Mouse (Mus musculus) adrenal gland, postnatal 4 days (tissue): Measurements from ENCODE around the gene Ank2. TPM values are rescaled to one million over a fixed set of nuclear protein-coding genes. Genes with fewer than 3 reads are reported as not detected.
"Not testable (repeated sequence)": the region's sequence is repeated elsewhere in the genome, so short reads cannot be mapped to it uniquely, and the experiment has no call there.

Experiments used
- DNase-seq, 2 experiments: peaks; one replicate each; pipeline ENCODE4 v3.0.0; 2021 to 2022; ENCODE audit warnings: low spot score in 2 of 2, mixed read lengths in 2 of 2
- total RNA-seq, 2 experiments: library from RNA; stranded (reverse); gene quantifications; 2 replicates each; pipeline ENCODE4 v1.2.3; 2021

Ank2 gene
- total RNA-seq, 2 experiments from 2014 or later: 91.4 to 93.0 TPM

DNA sequence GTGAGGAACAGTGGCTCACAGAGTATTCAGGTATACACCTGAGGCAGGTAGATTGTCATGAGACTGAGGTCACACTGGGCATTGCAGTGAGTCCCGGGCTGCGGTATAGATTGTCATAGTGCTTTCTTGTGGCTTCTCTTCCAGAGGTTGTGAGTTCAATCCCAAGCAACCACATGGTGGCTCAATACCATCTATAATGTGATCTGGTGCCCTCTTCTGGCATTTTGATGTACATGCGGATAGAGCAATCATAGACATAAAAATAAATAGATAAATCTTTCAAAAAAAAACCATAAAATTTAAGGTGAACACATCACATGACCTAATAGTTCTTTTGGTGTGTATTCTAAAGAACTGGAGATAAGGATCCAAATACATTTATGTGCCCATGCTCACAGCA lies 70.6 kb downstream of the Ank2 start:
- DNase-seq: no peak

DNA sequence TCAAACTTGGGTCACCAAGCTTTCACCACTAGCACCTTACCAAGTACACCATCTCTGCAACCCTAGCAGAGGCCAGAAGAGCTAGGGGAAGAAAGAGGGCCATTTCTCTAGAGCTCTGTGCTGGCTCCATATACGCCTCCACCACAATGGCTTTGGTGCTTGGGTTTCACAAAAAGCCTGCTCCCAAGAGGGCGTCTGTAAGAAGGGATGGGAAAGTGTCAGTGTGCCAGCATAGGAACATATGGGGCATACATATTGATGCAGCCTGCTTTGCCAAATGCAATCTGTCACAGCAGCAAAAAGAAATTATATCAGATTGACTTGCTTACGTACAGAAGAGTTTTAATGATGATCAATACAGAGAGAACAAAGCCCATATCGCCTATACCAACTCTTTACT lies 82.2 kb downstream of the Ank2 start:
- DNase-seq: no peak

DNA sequence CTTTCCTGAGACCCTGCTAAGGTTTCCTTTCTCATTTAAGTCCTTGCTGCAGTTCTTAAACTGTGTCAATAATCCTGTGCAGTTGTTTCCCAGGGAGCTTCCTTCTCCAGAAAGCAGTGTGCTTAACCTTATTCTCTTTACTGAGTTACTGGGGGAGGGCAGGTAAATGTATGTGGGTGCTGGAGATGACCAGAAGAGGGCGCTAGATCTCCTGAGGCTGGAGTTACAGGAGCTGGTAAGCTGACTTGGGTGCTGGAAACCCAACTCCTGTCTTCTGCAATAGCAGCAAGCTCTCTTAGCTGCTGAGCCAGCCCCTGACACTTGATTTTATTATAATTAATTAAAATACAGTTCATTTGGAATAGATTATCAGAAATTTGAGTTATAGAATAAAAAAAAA lies 84.7 kb downstream of the Ank2 start:
- DNase-seq: no peak

DNA sequence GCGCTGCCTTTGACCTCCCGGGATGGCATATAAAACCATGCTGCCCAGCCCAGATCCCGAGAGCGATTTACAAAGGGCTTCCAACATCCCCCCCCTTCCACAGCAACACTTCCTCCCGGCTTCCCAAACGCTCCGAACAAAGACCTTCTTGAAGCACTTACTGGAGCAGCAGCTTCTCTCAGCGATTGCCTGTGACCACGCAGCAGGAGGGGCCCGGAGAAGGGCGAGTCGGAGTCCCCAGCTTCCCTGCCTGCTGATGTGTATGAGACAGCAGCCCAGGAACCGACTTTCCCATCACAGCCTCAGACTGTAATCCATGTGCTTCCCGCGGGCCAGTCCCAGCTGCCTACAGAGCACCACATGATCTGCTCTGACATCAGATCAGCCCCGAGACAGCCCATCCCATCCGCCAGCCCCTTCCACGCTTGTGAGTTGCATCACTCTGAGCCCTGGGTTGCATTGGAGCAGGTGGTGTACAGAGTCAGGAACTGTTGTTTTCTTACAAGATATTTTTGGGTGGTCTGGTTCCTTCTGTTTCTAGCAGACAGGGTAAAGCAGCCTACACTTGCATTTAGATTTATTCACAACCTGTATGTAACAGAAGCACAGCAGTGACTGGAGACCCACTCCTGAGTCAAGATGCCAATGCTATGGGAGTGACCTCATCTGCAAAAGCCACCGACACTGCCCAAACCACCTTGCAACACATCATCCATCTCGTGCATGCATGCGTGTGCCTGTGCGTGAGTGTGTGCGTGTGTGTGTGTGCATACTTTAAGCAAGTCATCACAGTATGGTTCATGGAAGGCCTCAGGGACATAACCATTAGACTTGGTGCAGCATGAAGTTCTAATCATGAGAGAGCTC lies 90.2 kb downstream of the Ank2 start:
- peak; percentile 6 to 15 for DNase-seq

DNA sequence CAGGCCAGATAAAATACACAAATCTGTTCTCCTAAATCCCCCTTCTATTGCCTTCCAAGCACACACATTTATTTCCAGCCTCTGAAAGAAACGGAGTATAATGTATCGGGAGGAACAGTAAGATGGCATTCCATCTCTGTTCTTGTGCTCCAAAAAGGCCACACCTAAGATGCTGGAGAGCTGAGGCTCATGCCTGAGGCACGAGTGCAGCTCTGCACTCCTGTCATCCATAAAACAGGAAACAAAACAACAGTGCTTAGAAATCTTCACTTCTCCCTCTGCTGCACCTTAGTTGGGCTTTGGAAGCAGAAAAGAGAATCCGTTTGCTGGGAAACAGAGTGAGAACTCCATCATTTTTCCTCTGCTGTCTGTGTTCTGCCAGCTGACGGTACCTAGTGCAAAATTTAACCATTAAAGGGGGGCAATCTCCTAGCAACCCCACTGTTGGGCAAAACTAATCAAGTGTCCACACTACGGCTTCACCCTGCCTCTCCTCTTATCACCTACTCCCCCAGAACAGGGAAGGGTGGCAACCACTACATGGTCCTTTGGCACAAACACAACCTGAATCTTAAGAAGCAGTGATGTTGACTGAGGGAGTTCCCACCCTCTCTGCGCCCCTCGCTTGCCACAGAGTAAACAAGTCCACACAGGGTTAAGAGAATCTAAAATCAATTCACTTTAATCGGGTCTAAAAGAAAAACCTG lies 91.1 kb downstream of the Ank2 start:
- DNase-seq: no peak

DNA sequence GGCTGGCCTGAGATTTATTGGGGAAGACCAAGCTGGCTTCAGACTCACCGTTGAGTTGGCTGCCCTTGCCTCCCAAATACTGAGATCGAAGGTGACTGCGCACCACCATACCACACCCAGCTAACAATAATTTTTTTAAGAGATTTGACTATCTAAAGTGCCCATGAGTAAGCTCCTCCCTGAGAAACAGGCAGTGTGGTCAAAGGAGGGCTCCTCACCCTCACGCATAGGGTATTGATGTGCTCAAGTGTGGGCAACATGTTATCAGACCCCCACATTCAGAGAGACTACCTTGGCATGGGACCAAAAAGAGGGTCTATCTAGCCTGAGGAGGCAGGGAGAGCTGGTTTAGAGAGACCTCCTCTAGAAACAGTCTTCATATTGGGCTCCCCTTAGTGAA lies 92.3 kb downstream of the Ank2 start:
- no peak for DNase-seq

DNA sequence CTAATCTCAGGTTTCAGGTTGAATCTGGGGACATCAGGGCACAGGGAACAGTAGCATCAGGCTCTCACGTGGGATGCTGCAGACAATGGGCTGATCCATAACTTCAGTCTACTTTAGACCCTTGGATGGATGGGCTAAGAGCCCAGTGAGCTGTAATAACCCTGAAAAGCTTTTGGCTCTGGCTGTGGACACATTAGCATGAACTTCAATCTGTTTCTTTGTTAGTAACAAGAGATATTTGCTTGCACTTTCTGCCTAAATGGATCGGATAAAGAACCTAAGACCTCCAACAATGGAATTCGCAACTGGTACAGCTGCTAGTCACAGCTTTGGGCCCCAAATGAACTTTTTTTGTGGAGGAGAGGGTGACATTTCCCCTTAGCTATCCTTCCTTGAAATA lies 94.8 kb downstream of the Ank2 start:
- no peak for DNase-seq

DNA sequence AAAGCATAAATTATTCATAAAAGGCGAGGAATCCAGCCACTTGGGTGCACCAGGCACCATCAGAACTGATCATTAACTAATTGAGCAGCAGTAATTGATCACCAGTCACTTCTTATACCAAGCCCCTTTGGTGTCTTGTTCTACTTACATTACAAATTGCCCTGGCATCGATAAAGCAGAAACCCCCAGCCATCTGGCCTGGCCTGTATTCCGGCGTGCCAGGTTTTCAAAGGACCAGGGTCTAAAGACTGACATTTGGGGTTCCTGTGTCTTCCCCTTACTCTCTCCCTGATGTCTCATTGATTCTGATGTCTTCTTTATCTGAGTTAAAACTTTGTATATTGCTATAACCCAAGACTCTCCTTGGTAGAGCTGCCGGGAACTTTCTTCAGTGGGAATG lies 98.2 kb downstream of the Ank2 start:
- no peak for DNase-seq

DNA sequence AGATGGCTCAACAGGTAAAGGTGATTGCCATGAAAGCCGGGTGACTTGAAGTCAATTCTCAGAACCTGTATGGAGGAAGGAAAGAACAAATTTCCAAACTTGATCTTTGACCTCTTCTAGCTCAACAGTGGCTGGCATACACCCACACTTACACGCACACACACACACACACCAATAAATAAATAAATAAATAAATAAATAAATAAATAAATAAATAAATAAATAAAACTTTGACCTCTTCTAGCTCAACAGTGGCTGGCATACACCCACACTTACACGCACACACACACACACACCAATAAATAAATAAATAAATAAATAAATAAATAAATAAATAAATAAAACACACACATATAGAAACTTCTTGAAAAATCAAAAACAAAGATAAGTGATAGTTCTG lies 98.7 kb downstream of the Ank2 start:
- DNase-seq: not testable (repeated sequence)

DNA sequence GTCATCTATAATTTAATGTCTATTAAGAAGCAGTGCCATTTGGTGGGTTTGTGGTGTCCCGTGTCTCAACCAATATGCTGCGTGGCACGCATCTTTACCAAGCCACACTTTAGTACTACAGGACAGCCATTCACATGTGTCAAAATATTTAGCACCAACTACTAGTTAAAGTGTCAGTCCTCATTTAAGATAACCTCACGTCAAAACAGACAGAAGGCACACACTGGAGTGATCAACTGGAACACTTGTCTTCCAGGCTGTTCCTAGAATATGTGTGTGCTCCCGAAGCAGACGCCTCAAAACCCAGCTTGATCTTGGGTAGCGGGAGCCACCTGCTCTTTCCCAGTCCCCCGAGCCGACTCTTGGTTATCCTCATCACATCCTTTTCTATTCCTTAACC lies 101.4 kb downstream of the Ank2 start:
- no peak for DNase-seq

DNA sequence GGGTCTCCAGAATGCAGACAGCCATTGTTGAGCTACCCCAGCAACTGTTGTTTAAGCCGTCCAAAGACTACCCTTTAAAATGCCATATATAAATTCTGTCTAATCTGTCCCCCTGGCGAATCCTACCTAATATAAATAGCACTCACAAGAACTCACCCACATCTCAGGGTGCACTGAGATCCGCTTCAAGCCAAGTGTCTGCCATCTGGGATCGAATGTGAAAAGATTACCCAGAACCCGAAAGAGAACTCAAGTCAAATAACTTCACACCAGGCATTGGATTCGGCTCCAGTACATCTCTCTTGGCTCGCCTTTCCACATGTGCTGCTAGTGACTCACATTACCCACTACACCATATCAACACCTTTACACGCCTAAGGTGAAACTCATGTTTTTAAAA lies 103.9 kb downstream of the Ank2 start:
- no peak for DNase-seq

DNA sequence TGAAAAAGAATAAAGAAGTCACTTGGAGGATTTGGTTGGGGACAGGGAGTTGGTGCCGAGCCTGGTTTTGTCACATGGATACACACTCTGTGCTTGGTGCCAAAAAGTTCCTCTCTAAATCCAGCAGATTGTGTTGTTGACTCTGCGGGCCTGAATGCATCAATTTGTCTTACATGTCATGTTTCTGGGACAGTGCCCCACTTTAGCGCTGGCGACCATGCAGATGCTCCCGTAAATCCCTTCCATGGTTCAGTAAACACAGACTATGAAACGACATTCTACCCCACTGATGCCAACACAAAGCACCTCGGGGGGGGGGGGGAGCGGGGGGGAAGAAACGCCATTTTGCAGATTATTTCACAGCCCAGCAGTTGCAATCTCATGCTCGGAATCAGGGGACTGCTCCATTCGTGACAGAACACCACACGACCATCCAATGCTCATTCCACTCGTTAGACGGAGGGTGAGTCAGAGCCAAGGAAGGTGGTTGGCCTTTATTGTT lies 112.1 kb downstream of the Ank2 start:
- no peak for DNase-seq

DNA sequence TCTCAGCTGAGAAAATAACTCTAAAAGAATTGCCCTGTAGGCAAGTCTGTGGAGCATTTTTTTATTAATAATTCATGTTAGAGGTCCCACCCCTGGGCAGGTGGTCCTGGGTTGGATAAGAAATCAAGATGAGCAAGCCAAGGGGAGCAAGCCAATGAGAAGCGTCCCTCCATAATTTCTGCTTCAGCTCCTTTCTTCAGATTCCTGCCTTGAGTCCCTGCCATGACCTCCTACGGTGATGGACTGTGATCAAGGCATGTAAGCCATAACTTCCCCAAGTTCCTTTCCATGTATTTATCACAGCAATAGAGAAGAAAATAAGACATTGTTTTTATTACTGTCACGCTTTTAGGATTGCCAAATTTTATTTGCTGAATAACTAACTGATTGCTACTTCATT lies 115.9 kb downstream of the Ank2 start:
- no peak for DNase-seq

DNA sequence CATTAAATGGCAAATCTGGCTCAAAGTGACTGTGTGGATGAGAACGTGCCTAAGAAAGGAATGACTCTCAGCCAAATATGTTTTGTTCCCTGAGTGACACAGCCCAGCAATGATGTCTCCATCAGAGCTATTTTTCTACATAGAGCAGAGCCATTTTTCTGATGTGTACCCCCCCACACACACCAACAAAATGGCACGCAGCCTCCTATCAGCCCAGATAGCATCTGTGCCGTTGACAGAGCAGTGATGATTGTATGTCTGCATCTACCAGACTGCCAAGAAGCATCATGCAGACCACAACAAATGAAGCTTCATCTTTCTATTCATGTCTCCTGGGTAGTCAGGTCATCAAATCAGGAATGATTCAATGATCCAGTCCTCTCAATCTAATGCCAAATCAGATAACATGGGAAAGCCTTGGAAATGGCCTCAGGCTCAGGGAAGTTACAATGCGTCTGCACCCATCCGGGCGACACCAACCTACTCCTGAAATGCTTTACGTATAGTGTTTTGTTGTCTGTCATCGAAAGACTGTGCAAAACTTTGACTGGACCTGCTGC lies 122.2 kb downstream of the Ank2 start:
- no peak for DNase-seq

DNA sequence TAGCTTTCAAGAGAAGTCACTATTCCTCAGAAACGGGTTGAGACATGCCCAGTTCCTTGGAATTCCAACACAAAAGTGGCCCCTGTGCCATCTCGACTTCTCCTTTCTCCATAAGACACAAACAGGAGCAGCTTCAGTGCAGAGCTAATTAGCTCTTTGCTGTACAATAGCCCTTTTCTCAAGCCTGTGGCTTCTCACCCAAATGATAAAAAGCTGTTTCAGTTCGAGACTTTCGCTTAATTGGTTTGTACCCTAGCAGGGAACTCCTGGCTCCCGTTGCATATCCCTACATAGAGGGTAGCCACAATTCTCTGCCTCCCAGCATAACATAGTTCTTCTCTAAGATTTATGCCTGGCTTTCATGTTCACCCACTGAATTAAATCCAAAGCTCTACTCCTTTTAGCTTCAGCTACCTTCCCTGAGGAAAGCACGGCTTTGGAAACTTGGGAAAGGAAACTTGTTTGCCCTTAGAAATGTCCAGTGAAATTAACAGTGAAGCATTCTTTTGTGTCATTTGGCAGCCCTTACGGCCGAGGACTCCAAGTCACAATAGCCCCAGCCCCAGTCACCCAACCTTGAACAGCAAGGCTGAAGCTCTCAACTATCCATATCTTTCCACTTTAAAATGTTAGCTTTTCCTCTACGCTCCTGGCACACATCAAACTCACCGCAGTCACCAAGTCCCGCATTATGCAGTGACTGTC lies 123.0 kb downstream of the Ank2 start:
- no peak for DNase-seq

DNA sequence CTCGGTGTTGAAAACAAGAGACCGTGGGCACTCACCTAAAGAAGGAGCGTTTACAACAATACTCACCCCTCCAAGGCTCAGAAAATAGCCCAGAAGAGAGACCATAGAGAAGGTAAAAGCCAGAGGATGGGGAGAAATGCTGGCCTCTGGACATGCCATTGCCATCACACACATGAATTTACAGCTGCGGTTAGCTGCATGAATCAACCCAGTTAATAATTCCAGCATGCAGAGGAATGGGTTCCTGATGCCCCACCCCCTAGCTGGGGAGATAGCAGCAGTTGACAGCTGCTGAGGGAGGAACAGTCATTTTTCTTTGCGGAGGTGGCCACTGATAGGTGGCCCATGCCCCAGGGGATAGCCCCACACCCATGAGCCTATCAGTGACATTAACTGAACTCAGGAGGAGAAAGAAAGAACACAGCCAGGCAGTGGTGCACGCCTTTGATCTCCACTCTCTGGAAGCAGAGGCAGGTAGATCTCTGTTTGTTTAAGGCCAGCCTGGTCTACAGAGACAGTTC lies 124.9 kb downstream of the Ank2 start:
- no peak for DNase-seq

DNA sequence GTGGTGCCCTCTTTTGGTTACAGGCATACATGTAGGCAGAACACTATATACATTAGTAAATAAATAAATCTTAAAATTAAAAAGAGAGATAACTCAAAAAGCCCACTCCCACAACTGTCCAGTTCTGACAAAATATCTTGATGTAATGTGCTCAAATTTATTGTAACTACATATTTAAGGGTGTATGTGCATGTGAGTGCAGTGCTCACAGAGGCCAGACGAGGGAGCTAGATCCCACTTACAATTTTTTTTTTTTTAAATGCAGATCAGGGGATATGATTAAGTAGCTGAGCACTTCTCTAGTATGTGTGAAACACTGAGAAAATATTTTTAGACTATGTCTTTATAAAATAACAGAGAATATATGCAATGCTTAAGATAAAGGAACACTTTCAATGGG lies 127.4 kb downstream of the Ank2 start:
- DNase-seq: no peak

DNA sequence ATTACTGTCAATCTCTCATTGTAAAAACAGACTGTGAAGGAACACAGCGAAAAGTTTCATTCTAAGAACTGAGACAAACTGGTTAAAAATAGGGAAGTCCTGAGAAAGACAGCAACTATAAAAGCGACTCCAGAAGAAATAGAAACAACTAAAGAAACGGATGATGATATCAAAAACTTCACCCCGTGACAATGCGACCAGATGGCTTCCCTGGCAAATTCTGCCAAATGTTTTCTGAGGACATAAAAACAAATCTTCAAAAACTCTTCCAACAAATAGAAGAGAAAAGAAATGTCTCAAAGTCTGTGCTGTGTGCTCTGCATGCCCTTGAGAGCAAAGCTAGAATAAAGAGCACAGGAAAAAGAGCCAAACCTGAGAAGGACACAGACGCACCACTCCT lies 129.6 kb downstream of the Ank2 start:
- no peak for DNase-seq

DNA sequence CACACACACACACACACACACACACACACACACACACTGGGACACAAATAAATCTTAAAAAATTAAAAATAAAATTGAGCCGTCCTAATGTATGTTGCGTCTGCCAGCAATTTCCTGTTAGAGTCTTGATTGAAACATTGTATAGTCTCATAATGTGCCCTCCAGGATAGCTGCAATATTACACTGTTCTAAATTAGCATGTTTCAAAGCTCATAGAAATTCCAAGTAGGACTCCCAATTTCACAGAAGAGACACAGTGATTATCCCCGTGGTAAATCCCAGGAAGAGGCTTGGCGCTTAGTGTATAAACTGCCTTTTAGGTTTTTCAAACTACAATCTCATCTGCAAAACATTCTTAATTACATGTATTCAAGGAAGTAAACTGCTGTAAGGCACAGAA lies 131.7 kb downstream of the Ank2 start:
- no peak for DNase-seq

DNA sequence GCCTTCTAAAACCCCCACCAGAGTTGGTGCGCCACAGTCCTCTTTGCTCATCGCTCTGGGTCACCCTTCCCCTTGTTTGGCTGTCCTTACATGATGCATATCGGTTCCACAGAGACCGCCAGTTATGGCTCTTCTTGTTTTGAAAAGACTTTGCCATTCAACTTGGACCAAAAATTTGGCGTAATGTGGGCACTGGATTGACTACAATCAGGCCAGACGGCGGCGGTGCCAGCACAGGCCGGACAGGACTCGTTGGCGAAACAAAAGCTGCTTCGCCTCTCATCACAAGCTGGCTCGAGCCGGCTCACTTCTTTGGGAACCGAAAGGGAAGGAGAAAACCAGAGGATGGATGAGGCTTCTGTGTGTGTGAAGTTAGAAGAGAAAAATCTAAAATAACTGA lies 135.6 kb downstream of the Ank2 start:
- DNase-seq: no peak

DNA sequence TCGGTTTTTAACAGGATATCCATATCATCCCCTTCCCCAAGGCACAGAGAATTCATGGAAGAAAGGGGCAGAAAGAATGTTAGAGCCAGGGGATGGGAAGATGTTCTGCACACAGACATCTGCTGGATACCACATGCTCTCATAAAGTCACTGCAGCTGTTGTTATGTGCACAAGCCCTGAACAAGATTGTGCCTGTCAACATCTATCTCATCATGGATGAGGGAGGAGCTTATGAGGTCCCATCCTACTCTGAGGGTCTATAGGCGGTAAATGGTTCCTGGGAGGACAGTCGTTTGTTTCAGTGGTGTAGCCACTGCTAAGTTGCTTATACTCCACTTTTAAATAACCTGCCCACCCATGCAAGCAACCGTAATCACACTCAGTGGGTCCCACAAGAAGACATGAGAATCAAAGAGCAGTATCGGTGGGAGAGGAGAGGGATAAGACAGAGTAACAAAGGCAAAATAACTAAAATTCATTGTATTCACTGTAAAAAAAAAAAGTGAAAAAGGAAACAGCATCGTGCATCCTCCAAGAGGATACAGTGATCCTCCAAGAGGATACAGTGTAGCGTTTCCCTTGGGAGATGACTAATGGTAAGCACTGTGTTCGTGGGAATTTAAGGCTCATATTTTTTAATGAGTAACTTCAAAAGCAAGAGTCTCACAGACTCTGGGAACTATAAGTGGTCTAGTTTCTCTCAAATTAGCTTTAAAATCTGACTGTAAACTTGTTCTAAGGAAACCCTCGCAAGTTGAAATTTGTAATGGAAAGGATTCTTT lies 136.3 kb downstream of the Ank2 start:
- no peak for DNase-seq
